Mouse (Mus musculus) CH12.LX (cell line): ENCODE measurements around the gene Ttc33. TPM values are rescaled to one million over a fixed set of nuclear protein-coding genes. Genes with fewer than 3 reads are reported as not detected.

ENCODE experiments used
- DNase-seq: peaks from one replicate; pipeline ENCODE4 v3.0.0-alpha.2; 2013; ENCODE audit errors: extremely low read depth
- H3K27ac ChIP-seq: 2 replicates; pipeline ENCODE4 v1.5.1; 2012; ENCODE audit warnings: low read depth, mild to moderate bottlenecking, control low read depth, moderate library complexity; ENCODE audit not compliant: insufficient read depth
- H3K27me3 ChIP-seq: replicated peaks from 2 replicates; pipeline ENCODE3; 2012; ENCODE audit warnings: inconsistent platforms
- H3K36me3 ChIP-seq, 2 experiments: replicated peaks in 1 of 2; 2 replicates each; pipeline versions ENCODE3 to v1.6.1; 2012; ENCODE audit warnings: inconsistent platforms in 1 of 2, low read length in 1 of 2, mild to moderate bottlenecking in 1 of 2, mixed read lengths in 1 of 2, moderate library complexity in 1 of 2; ENCODE audit not compliant: control insufficient read depth in 1 of 2, insufficient read depth in 1 of 2
- H3K4me1 ChIP-seq, 2 experiments: 2 replicates each; pipeline ENCODE4 v1.6.1; 2012; ENCODE audit warnings: inconsistent platforms in 1 of 2, moderate library complexity in 1 of 2; ENCODE audit not compliant: insufficient read depth in 2 of 2, control insufficient read depth in 1 of 2
- H3K4me2 ChIP-seq: 2 replicates; pipeline ENCODE4 v1.6.1; 2012; ENCODE audit warnings: low read depth, mild to moderate bottlenecking, control low read depth; ENCODE audit not compliant: poor library complexity, insufficient read depth, severe bottlenecking
- H3K4me3 ChIP-seq, 3 experiments: fragments of 150-350 bp in 1 of 3; sonication (generic) in 1 of 3; replicated peaks in 1 of 3; 2 replicates each; pipeline versions ENCODE3 to v1.5.1; 2011 to 2012; ENCODE audit warnings: low read depth in 2 of 3, low read length in 2 of 3, mild to moderate bottlenecking in 2 of 3, moderate library complexity in 2 of 3, control low read depth in 1 of 3, improper control_type of control experiment in 1 of 3, inconsistent platforms in 1 of 3, mixed read lengths in 1 of 3; ENCODE audit not compliant: poor library complexity in 1 of 3
- H3K79me2 ChIP-seq: replicated peaks from 2 replicates; pipeline ENCODE4 v1.6.1; 2012; ENCODE audit warnings: mild to moderate bottlenecking, moderate library complexity; ENCODE audit not compliant: control insufficient read depth, poor library complexity, insufficient read depth, severe bottlenecking; ENCODE audit errors: extremely low read depth
- H3K9ac ChIP-seq: 2 replicates; pipeline ENCODE4 v1.6.1; 2012; ENCODE audit warnings: low read depth, mild to moderate bottlenecking, control low read depth, moderate library complexity; ENCODE audit not compliant: insufficient read depth
- H3K9me3 ChIP-seq: replicated peaks from 2 replicates; pipeline ENCODE3; 2012; ENCODE audit warnings: low read length, inconsistent platforms, mixed read lengths
- CHD1 ChIP-seq: IDR thresholded peaks from 2 replicates; pipeline ENCODE4 v1.6.1; 2012; ENCODE audit warnings: low read depth, low read length, improper control_type of control experiment, inconsistent platforms
- CHD2 ChIP-seq: IDR thresholded peaks from 2 replicates; pipeline ENCODE4 v1.6.1; 2011; ENCODE audit warnings: low read length, improper control_type of control experiment
- EP300 ChIP-seq: IDR thresholded peaks from 2 replicates; pipeline ENCODE4 v1.6.1; 2011; ENCODE audit warnings: low read length, improper control_type of control experiment
- ETS1 ChIP-seq: conservative IDR thresholded peaks from 2 replicates; pipeline ENCODE4 v1.6.1; 2012; ENCODE audit warnings: low read depth, mild to moderate bottlenecking, inconsistent platforms, low read length, improper control_type of control experiment, moderate library complexity
- JUND ChIP-seq: conservative IDR thresholded peaks from 2 replicates; pipeline ENCODE4 v1.6.1; 2011; ENCODE audit warnings: low read depth, low read length, improper control_type of control experiment
- KAT2A ChIP-seq: IDR thresholded peaks from 2 replicates; pipeline ENCODE4 v1.6.1; 2012; ENCODE audit warnings: low read length, improper control_type of control experiment, inconsistent platforms; ENCODE audit not compliant: insufficient replicate concordance
- MAFK ChIP-seq: IDR thresholded peaks from 2 replicates; pipeline ENCODE4 v1.6.1; 2011; ENCODE audit warnings: low read length, improper control_type of control experiment; ENCODE audit not compliant: insufficient replicate concordance
- MAX ChIP-seq: IDR thresholded peaks from 2 replicates; pipeline ENCODE4 v1.6.1; 2011; ENCODE audit warnings: low read length, improper control_type of control experiment
- MAZ ChIP-seq: IDR thresholded peaks from 2 replicates; pipeline ENCODE4 v1.6.1; 2012; ENCODE audit warnings: low read depth, mild to moderate bottlenecking, inconsistent platforms, low read length, improper control_type of control experiment, moderate library complexity
- POLR2AphosphoS2 ChIP-seq: IDR thresholded peaks from 2 replicates; pipeline ENCODE4 v1.6.1; 2011; ENCODE audit warnings: low read depth, low read length, improper control_type of control experiment
- RCOR1 ChIP-seq: conservative IDR thresholded peaks from 2 replicates; pipeline ENCODE4 v1.6.1; 2012; ENCODE audit warnings: low read depth, mild to moderate bottlenecking, inconsistent platforms, low read length, improper control_type of control experiment
- SIN3A ChIP-seq: IDR thresholded peaks from 2 replicates; pipeline ENCODE4 v1.6.1; 2012; ENCODE audit warnings: low read length, improper control_type of control experiment, inconsistent platforms
- USF2 ChIP-seq: conservative IDR thresholded peaks from 2 replicates; pipeline ENCODE4 v1.6.1; 2011; ENCODE audit warnings: low read depth, low read length, improper control_type of control experiment
- ZKSCAN1 ChIP-seq: IDR thresholded peaks from 2 replicates; pipeline ENCODE4 v1.6.1; 2012; ENCODE audit warnings: low read depth, inconsistent platforms, low read length, improper control_type of control experiment, borderline replicate concordance
- ZMIZ1 ChIP-seq: IDR thresholded peaks from 2 replicates; pipeline ENCODE4 v1.6.1; 2012; ENCODE audit warnings: low read depth, mild to moderate bottlenecking, inconsistent platforms, low read length, improper control_type of control experiment
- dilution Hi-C: fragments of 300-500 bp; cut with MboI; formaldehyde crosslinking; loops from 2 replicates; pipeline ENCODE4 v1.14.3; 2020; ENCODE audit warnings: low sequenced_read_pairs; ENCODE audit not compliant: extremely low pct_unique_long_range_greater_than_20kb, extremely low pct_ligation_motif_present
- in situ Hi-C: fragments of 300-500 bp; cut with MboI; formaldehyde crosslinking; loops from 3 replicates; pipeline ENCODE4 v1.14.3; 2019; ENCODE audit warnings: low sequenced_read_pairs, low pct_ligation_motif_present, low pct_unique_long_range_greater_than_20kb, mixed read lengths
- polyA plus RNA-seq: library from polyadenylated mRNA; unstranded; fragments of >175 nt; gene quantifications from 2 replicates; pipeline ENCODE4 v1.2.1, GENCODE M21; 2012; ENCODE audit warnings: low read depth; ENCODE audit not compliant: insufficient read length
- total RNA-seq, 2 experiments: library from RNA; depleted of rRNA; stranded (reverse); fragments of 300-350 nt in 1 of 2; fragments of >200 nt in 1 of 2; gene quantifications; 2 replicates each; pipeline ENCODE4 v1.2.3; 2012 to 2014

Gene Ttc33
- total and polyA plus RNA-seq, 3 experiments, result 24.5 to 53.6 (median 34.8) TPM

GRCm38 (mm10) chr15:5266095-5266494 is 80.8 kb downstream of the Ttc33 start:
- Histone ChIP-seq H3K27me3 (no peaks in the 10 kb centered on the region), H3K9ac (no peak overlapping the region), H3K79me2 (no peaks in the 10 kb centered on the region), H3K9me3 (no peaks in the 10 kb centered on the region), H3K36me3 (no peaks in the 10 kb centered on the region), H3K4me2 (no peak overlapping the region), H3K4me1 (peaks cover 3 to 19% of the 10 kb centered on the region in 2 experiments), H3K4me3 (no peak overlapping the region), H3K27ac (no peak overlapping the region)
- TF ChIP-seq RCOR1 (no peak), EP300 (no peak), ETS1 (no peak), ZKSCAN1 (no peak), ZMIZ1 (no peak), MAZ (no peak), KAT2A (no peak), MAX (no peak), USF2 (no peak), CHD2 (no peak), POLR2AphosphoS2 (no peak), MAFK (no peak), JUND (no peak), CHD1 (no peak), SIN3A (no peak)
- in situ Hi-C loops, result no loop called here
- dilution Hi-C loops, result no loop called here
- no peak for DNase-seq

Other genes starting within 250 kb of the Ttc33 start
- gene C7, start 121.8 kb upstream of the Ttc33 start, total RNA-seq (2012; rRNA removed), result 0.04 TPM in 1 of 2 replicates, not detected in the other
- gene C7, start 121.8 kb upstream of the Ttc33 start, total RNA-seq (2014; rRNA removed), result 0.11 TPM in 1 of 2 replicates, not detected in the other
- gene C7, start 121.8 kb upstream of the Ttc33 start, polyA plus RNA-seq, result 0.09 and 0.10 TPM in 2 replicates
- gene Card6, start 77.0 kb upstream of the Ttc33 start, total RNA-seq (2012; rRNA removed), result 1.5 and 1.6 TPM in 2 replicates
- gene Card6, start 77.0 kb upstream of the Ttc33 start, total RNA-seq (2014; rRNA removed), result 1.3 and 1.9 TPM in 2 replicates
- gene Card6, start 77.0 kb upstream of the Ttc33 start, polyA plus RNA-seq, result 3.7 and 3.9 TPM in 2 replicates
- 1,567 and 1,787 TPM in 2 replicates for gene Rpl37, start 68.9 kb upstream of the Ttc33 start, total RNA-seq (2012; rRNA removed)
- gene Rpl37, start 68.9 kb upstream of the Ttc33 start, total RNA-seq (2014; rRNA removed), result 914 and 1,083 TPM in 2 replicates
- 646 and 928 TPM in 2 replicates for gene Rpl37, start 68.9 kb upstream of the Ttc33 start, polyA plus RNA-seq
- gene Prkaa1, start 41.7 kb upstream of the Ttc33 start, total RNA-seq (2012; rRNA removed), result 12.6 and 13.1 TPM in 2 replicates
- 25.4 and 27.6 TPM in 2 replicates for gene Prkaa1, start 41.7 kb upstream of the Ttc33 start, total RNA-seq (2014; rRNA removed)
- gene Prkaa1, start 41.7 kb upstream of the Ttc33 start, polyA plus RNA-seq, result 19.4 and 21.2 TPM in 2 replicates
- 4.2 and 6.5 TPM in 2 replicates for gene Ptger4, start 58.7 kb downstream of the Ttc33 start, total RNA-seq (2012; rRNA removed)
- 4.7 and 5.5 TPM in 2 replicates for gene Ptger4, start 58.7 kb downstream of the Ttc33 start, total RNA-seq (2014; rRNA removed)
- 3.1 and 4.4 TPM in 2 replicates for gene Ptger4, start 58.7 kb downstream of the Ttc33 start, polyA plus RNA-seq